Mouse (Mus musculus): Measurements from ENCODE around the gene Zfp30. TPM values are rescaled to one million over a fixed set of nuclear protein-coding genes. Genes with fewer than 3 reads are reported as not detected.

The Zfp30 gene
- 7.7 and 8.1 TPM in 2 replicates for polyA plus RNA-seq (2015; fragmentation: Nextera tagmentation; extraction: Ambion mirVana)

DNA sequence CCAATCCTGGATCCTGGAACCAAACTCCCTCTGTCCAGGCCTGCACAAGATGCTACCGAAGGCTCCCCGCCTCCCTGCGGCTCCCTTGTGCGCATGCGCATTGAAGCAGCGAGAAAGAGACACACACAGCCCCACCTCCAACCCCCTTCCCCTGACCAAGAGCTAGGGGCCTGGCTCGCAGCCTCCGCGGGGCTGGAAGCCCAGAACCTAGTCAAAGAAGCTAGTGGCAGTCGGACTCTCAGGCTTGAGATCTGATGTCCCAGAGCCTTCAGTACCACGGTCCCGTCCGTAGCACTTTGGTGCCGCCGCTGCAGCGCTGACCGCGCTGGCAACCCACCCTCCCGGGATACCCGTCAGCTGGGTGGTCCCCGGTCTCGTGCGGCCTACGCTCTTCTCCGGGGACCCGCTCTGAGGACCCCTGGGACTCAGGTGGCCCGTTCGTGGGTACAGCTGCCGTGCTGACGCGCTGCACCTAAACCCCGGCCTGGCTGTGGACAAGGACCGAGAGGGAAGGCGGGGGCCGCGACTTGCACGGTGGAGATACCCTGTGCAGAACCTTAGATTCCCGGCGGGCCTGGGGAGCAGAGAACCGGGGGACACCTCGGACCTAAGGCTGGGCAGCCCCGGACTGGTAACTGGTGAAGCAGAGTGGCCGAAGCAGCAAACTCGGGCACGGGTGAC, at the start of gene Zfp30:
Zfp30 (plus strand) TSS at position 128 of the 681 bp plus-strand sequence.
- WGBS, result under 1% methylated on average over 45 of the region's 45 CpGs
- H3K4me2 ChIP-seq (replicated peaks; ENCODE audit: low read depth, low read length), result peak within 1 kb of the TSS; percentile 78
- peaks cover 5% of the 10 kb centered on the region for H3K4me1 ChIP-seq (ENCODE audit: insufficient read depth, low read length)
- peaks cover 22% of the 10 kb centered on the region for H3K36me3 ChIP-seq (ENCODE audit: insufficient read depth, low read length)
- H3K27ac ChIP-seq (ENCODE audit: low read length), result peak within 1 kb of the TSS; percentile 89
- H3K9me3 ChIP-seq (ENCODE audit: low read length), result no peaks in the 10 kb centered on the region
- peak within 1 kb of the TSS; percentile 82 for H3K4me3 ChIP-seq (ENCODE audit: low read length)
- peak within 1 kb of the TSS; percentile 92 for H3K9ac ChIP-seq (replicated peaks; ENCODE audit: low read length)
- ATAC-seq (ENCODE audit: low FRiP score, low TSS enrichment), result peak; percentile 98
- H3K27me3 ChIP-seq (ENCODE audit: insufficient read depth, low read length), result no peaks in the 10 kb centered on the region

DNA sequence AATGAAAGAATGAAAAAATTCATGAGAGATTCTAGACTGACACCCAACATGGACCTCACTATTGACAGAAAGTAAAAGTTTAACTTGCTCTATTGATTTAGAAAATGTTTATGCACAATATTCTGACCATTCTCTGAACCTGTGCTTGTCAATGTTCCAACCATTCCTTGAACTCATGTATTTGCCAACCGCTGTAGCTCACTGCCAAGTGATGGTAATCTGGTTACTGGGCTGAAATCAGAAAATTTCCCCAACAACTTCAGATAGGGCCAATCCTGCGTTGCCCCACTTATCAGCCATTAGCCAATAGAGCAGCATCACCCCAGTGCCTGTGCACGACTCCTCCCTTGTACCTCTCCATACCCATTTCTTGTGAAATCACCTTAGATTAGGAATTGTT, 41.5 kb upstream of the Zfp30 start:
- Histone ChIP-seq H3K27me3 (ENCODE audit: insufficient read depth, low read length) (no peaks in the 10 kb centered on the region), H3K4me3 (ENCODE audit: low read length) (no peak overlapping the region), H3K27ac (ENCODE audit: low read length) (no peak overlapping the region), H3K4me2 (replicated peaks; ENCODE audit: low read depth, low read length) (no peak overlapping the region), H3K9me3 (ENCODE audit: low read length) (no peaks in the 10 kb centered on the region; the same call in 1 of the 2 replicates), H3K36me3 (ENCODE audit: insufficient read depth, low read length) (no peaks in the 10 kb centered on the region), H3K4me1 (ENCODE audit: insufficient read depth, low read length) (no peaks in the 10 kb centered on the region), H3K9ac (replicated peaks; ENCODE audit: low read length) (no peak overlapping the region)
- ATAC-seq (ENCODE audit: low FRiP score, low TSS enrichment), result no peak
- 89% methylated on average over 3 of the region's 3 CpGs for WGBS

DNA sequence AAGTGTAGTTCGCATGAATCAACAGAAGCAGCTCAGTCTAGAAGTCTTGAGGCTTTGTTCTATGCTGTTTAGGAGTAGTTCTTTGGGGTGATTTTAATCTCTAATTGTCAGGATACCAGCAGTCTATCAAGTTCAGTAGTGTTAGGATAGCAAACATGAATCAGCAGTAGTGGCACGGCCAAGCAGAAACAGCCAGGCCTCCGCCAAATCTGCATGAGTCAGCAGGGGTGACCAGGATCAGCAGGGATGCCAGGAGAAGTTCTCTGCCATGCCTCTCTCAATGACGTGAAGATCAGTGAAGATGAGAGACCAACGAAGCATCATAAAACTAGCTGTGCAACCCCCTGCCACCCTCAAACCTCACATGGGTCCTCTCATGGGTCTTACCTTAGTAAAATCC, 23.3 kb upstream of the Zfp30 start:
- ATAC-seq (ENCODE audit: low FRiP score, low TSS enrichment), result no peak
- WGBS, result 80% methylated on average over 5 of the region's 5 CpGs
- no peaks in the 10 kb centered on the region for H3K4me1 ChIP-seq (ENCODE audit: insufficient read depth, low read length)

DNA sequence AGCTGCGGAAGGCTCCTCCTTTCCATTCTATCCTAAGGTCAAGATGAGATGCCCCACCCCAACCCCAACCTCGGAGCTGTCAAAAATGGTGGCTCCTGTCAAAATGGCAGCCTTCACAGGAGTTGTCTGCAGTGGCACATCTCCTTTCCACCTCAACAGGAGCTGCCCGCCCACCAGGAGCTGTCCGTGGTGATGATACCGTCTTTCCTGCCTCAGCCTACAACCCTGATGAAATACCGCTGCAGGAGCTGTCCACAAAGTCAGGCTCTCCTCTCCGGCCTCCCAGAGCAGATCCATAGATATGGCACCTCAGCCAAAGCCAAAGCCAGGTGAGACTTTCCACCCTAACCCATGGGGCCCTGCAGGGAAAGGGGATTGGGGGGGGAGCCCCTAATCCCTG, 19.1 kb upstream of the Zfp30 start:
- ATAC-seq (ENCODE audit: low FRiP score, low TSS enrichment), result no peak
- H3K36me3 ChIP-seq (ENCODE audit: insufficient read depth, low read length), result no peaks in the 10 kb centered on the region

More for the DNA sequence above, 23.3 kb upstream of the Zfp30 start:
- Histone ChIP-seq H3K4me3 (ENCODE audit: low read length) (no peak overlapping the region), H3K9ac (replicated peaks; ENCODE audit: low read length) (no peak overlapping the region), H3K27me3 (ENCODE audit: insufficient read depth, low read length) (no peaks in the 10 kb centered on the region), H3K36me3 (ENCODE audit: insufficient read depth, low read length) (no peaks in the 10 kb centered on the region), H3K27ac (ENCODE audit: low read length) (no peak overlapping the region), H3K9me3 (ENCODE audit: low read length) (peaks cover 4% of the 10 kb centered on the region; the same call in 1 of the 2 replicates), H3K4me2 (replicated peaks; ENCODE audit: low read depth, low read length) (no peak overlapping the region)

DNA sequence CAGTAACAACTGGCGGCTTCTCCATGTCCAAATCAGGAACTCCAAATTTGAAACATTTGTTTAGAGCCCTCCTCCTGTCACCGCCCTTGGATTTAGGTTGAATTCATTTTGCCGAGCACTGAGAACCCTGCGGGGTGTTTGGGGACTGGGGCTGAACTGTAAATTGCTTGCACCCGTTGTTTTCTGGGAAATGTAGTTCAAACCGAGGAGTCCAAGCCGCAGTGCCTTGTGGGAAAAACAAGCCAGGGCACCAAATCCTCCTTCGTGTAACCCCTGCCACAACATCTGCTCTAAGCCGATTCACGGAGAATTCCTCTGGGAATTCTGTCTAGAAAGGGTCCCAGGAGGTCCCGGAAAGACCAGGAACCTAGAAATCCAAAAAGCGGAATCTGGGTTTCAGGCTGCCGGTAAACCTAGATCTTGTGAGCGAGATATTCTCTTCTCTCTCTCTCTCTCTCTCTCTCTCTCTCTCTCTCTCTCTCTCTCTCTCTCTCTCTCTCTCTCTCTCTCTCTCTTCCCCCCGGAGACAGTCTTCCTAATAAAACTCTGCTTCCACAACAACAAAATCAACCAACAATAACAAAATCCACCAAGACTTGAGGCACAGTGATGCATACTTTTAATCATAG, 16.6 kb upstream of the Zfp30 start:
- Histone ChIP-seq H3K4me1 (ENCODE audit: insufficient read depth, low read length) (peaks cover 17% of the 10 kb centered on the region; the same call in 1 of the 2 replicates), H3K27me3 (ENCODE audit: insufficient read depth, low read length) (no peaks in the 10 kb centered on the region), H3K9me3 (ENCODE audit: low read length) (no peaks in the 10 kb centered on the region), H3K36me3 (ENCODE audit: insufficient read depth, low read length) (peaks cover 9% of the 10 kb centered on the region; the same call in 1 of the 2 replicates), H3K4me3 (ENCODE audit: low read length) (peak overlapping the region; percentile 75), H3K9ac (replicated peaks; ENCODE audit: low read length) (peak overlapping the region; percentile 58), H3K4me2 (replicated peaks; ENCODE audit: low read depth, low read length) (peak overlapping the region; percentile 61), H3K27ac (ENCODE audit: low read length) (peak overlapping the region; percentile 38; the same call in 1 of the 2 replicates)
- under 1% methylated on average over 15 of the region's 15 CpGs for WGBS
- peak; percentile 55 for ATAC-seq (ENCODE audit: low FRiP score, low TSS enrichment)

More for the DNA sequence above, 19.1 kb upstream of the Zfp30 start:
- Histone ChIP-seq H3K4me3 (ENCODE audit: low read length) (no peak overlapping the region), H3K27me3 (ENCODE audit: insufficient read depth, low read length) (no peaks in the 10 kb centered on the region), H3K9ac (replicated peaks; ENCODE audit: low read length) (no peak overlapping the region), H3K27ac (ENCODE audit: low read length) (no peak overlapping the region), H3K4me2 (replicated peaks; ENCODE audit: low read depth, low read length) (no peak overlapping the region), H3K4me1 (ENCODE audit: insufficient read depth, low read length) (peaks cover 12% of the 10 kb centered on the region; the same call in 1 of the 2 replicates), H3K9me3 (ENCODE audit: low read length) (no peaks in the 10 kb centered on the region)
- 81% methylated on average over 7 of the region's 7 CpGs for WGBS

DNA sequence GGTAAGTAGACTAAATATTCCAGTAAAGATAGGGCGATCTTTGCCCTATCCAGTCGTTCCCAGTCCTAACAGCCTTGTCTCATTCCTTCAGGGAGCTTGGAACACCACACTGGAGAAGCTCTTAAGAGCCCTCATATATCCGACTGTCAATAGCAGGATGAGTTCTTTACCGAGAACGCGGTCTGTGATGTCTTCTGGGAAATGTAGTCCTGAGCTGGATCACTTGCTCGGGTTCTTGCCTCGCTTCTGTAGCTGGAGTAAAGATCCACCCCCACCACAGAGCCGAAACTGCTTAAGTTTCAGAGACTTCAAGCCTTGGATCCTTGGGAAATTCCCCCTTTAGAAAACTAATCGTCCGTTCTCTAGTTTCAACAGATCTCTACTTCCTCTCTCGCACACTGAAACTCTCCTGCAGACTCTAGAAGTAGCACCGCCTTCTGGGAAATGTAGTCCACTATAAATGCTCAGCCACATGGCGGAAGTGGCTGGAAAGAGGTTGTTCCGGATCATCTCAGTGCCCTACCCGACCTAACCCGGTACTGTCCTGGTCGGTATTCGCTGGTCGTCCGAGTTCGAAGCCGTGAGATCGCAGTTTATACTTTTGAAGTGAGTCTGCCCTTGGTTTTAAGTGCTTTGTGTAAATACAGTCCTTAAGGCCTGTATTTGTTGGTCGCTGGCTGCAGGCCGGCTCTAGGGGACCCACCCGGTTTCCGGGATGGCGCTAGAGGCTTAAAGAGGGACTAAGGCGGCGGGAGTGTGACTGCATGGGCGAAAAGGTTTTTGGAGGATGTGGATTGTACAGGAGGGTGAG, 15.5 kb upstream of the Zfp30 start, which contains the start of gene Zfp84:
Zfp84 (plus strand) TSS at position 463 of the 811 bp plus-strand sequence.
- WGBS, result under 1% methylated on average over 32 of the region's 32 CpGs
- H3K4me3 ChIP-seq (ENCODE audit: low read length), result peak within 1 kb of the TSS; percentile 75
- H3K4me1 ChIP-seq (ENCODE audit: insufficient read depth, low read length), result peaks cover 17% of the 10 kb centered on the region; the same call in 1 of the 2 replicates
- ATAC-seq (ENCODE audit: low FRiP score, low TSS enrichment), result peak; percentile 96
- H3K27ac ChIP-seq (ENCODE audit: low read length), result peak within 1 kb of the TSS; percentile 94
- no peaks in the 10 kb centered on the region for H3K9me3 ChIP-seq (ENCODE audit: low read length)
- H3K27me3 ChIP-seq (ENCODE audit: insufficient read depth, low read length), result no peaks in the 10 kb centered on the region
- H3K9ac ChIP-seq (replicated peaks; ENCODE audit: low read length), result peak within 1 kb of the TSS; percentile 79
- peak within 1 kb of the TSS; percentile 61 for H3K4me2 ChIP-seq (replicated peaks; ENCODE audit: low read depth, low read length)
- H3K36me3 ChIP-seq (ENCODE audit: insufficient read depth, low read length), result peaks cover 15% of the 10 kb centered on the region

DNA sequence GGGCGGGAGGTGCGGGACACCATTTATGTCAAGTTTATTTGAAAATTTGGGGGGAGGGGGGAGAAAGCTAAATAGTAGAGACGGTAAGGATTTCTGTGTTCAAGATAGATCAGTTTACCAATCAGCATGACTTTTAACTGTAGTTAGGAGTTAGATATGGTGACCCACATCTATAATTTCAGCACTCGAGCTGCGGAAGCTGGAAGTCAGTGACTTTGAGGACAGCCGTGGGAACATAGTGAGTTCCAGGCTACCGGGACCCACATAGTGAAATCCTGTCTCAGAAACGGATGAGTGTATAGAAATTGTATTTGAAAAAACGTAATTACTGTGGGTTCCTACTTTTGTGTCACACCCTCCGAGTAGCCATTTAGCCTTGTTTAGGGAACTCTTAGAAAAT, 14.8 kb upstream of the Zfp30 start:
- peak overlapping the region; percentile 75 for H3K4me3 ChIP-seq (ENCODE audit: low read length)
- ATAC-seq (ENCODE audit: low FRiP score, low TSS enrichment), result no peak
- 5% methylated on average over 10 of the region's 10 CpGs for WGBS

DNA sequence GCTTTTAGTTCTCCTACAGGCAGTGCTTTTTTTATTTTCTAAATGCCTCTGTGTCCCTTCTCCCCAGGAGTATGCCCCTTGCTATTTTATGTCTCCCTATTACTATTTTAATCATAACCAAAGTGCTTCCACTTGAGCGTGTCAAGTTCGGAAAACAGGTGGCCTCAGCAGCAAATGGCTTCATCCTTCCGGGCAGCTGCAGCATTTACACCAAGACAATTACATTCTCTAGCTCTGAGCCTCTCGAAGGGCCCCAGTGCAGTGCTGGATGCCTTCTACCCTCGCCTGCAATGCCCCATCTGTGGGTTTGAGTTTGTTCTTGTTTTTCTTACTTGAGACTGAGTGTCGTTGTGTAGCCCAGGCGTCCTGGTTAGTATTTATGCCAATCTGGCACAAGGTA, 10.3 kb upstream of the Zfp30 start:
- 79% methylated on average over 7 of the region's 7 CpGs for WGBS
- peak overlapping the region; percentile 68 for H3K27ac ChIP-seq (ENCODE audit: low read length)
- H3K27me3 ChIP-seq (ENCODE audit: insufficient read depth, low read length), result no peaks in the 10 kb centered on the region
- peaks cover 66% of the 10 kb centered on the region for H3K36me3 ChIP-seq (ENCODE audit: insufficient read depth, low read length)
- no peak for ATAC-seq (ENCODE audit: low FRiP score, low TSS enrichment)
- H3K9me3 ChIP-seq (ENCODE audit: low read length), result peaks cover 4% of the 10 kb centered on the region; the same call in 1 of the 2 replicates
- H3K9ac ChIP-seq (replicated peaks; ENCODE audit: low read length), result no peak overlapping the region
- H3K4me3 ChIP-seq (ENCODE audit: low read length), result no peak overlapping the region
- peaks cover 23% of the 10 kb centered on the region; the same call in 1 of the 2 replicates for H3K4me1 ChIP-seq (ENCODE audit: insufficient read depth, low read length)
- no peak overlapping the region for H3K4me2 ChIP-seq (replicated peaks; ENCODE audit: low read depth, low read length)

More for the DNA sequence above, 14.8 kb upstream of the Zfp30 start:
- Histone ChIP-seq H3K27me3 (ENCODE audit: insufficient read depth, low read length) (no peaks in the 10 kb centered on the region), H3K4me1 (ENCODE audit: insufficient read depth, low read length) (peaks cover 22% of the 10 kb centered on the region; the same call in 1 of the 2 replicates), H3K36me3 (ENCODE audit: insufficient read depth, low read length) (peaks cover 22% of the 10 kb centered on the region), H3K9ac (replicated peaks; ENCODE audit: low read length) (peak overlapping the region; percentile 79), H3K4me2 (replicated peaks; ENCODE audit: low read depth, low read length) (peak overlapping the region; percentile 61), H3K9me3 (ENCODE audit: low read length) (no peaks in the 10 kb centered on the region), H3K27ac (ENCODE audit: low read length) (peak overlapping the region; percentile 94; the same call in 1 of the 2 replicates)

DNA sequence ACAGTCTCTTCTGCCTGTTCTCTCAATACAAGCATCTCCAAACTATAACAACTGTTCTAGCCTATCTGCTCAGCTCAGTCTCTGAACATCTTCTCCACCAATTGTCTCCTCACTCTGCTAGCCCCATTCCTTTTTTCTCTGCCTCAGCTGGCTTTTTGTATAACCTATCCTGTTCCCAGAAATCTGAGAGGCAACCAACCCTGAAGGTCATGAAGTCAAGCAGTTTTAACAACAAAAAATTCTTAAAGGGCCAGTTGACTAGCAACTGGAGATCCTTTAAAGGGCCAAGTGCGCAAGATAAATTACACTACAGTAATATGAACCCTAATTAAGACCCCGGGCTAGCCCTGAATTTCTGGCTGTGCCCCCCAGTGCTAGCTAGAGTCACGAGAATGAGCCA, 9.4 kb upstream of the Zfp30 start:
- Histone ChIP-seq H3K4me2 (replicated peaks; ENCODE audit: low read depth, low read length) (no peak overlapping the region), H3K4me1 (ENCODE audit: insufficient read depth, low read length) (peaks cover 21% of the 10 kb centered on the region; the same call in 1 of the 2 replicates), H3K27me3 (ENCODE audit: insufficient read depth, low read length) (no peaks in the 10 kb centered on the region), H3K9me3 (ENCODE audit: low read length) (peaks cover 4% of the 10 kb centered on the region; the same call in 1 of the 2 replicates), H3K9ac (replicated peaks; ENCODE audit: low read length) (no peak overlapping the region), H3K4me3 (ENCODE audit: low read length) (no peak overlapping the region), H3K36me3 (ENCODE audit: insufficient read depth, low read length) (peaks cover 72% of the 10 kb centered on the region), H3K27ac (ENCODE audit: low read length) (peak overlapping the region; percentile 68)
- ATAC-seq (ENCODE audit: low FRiP score, low TSS enrichment), result no peak
- 49% methylated on average over 3 of the region's 3 CpGs for WGBS

Data from kidney, embryonic 16.5 days (tissue).